Mouse (Mus musculus) kidney, adult 2 months (tissue): Measurements from ENCODE around the gene Tmed2. TPM values are rescaled to one million over a fixed set of nuclear protein-coding genes. Genes with fewer than 3 reads are reported as not detected.

Source experiments
- DNase-seq: peaks from one replicate; pipeline ENCODE4 v3.0.0; 2021
- H3K27ac ChIP-seq: fragments of 200-500 bp; 2 replicates; pipeline ENCODE4 v1.5.1; 2012; ENCODE audit warnings: low read depth, low read length, control low read depth, inconsistent platforms; ENCODE audit not compliant: insufficient read depth
- H3K27me3 ChIP-seq: fragments of 200-500 bp; replicated peaks from 2 replicates; pipeline ENCODE4 v1.6.1; 2012; ENCODE audit warnings: mild to moderate bottlenecking, moderate library complexity, low read length, inconsistent platforms; ENCODE audit not compliant: control insufficient read depth, insufficient read depth
- H3K36me3 ChIP-seq: fragments of 200-500 bp; 2 replicates; pipeline ENCODE4 v1.6.1; 2012; ENCODE audit warnings: mild to moderate bottlenecking, moderate library complexity, low read length, inconsistent platforms; ENCODE audit not compliant: control insufficient read depth, insufficient read depth
- H3K4me1 ChIP-seq: fragments of 200-500 bp; 2 replicates; pipeline ENCODE4 v1.6.1; 2011; ENCODE audit warnings: low read length; ENCODE audit not compliant: control insufficient read depth, insufficient read depth
- H3K4me3 ChIP-seq: fragments of 200-500 bp; 2 replicates; pipeline ENCODE4 v1.5.1; 2011; ENCODE audit warnings: mild to moderate bottlenecking, low read depth, low read length, control low read depth; ENCODE audit not compliant: insufficient read depth
- CTCF ChIP-seq: fragments of 200-500 bp; conservative IDR thresholded peaks from 2 replicates; pipeline ENCODE4 v1.5.1; 2011; ENCODE audit warnings: low read depth, mild to moderate bottlenecking, control low read depth, low read length, moderate library complexity, mixed read lengths; ENCODE audit not compliant: insufficient read depth, insufficient read length
- POLR2A ChIP-seq: fragments of 200-500 bp; IDR thresholded peaks from one replicate; pipeline ENCODE4 v1.6.1; 2011; ENCODE audit warnings: low read depth, low read length, control low read depth
- WGBS: fragments of 180-500 bp; shearing (Covaris S2); methylation state at CpG from one replicate; pipeline ENCODE4 v1.1.7; 2018; 5-methylcytosine and 5-hydroxymethylcytosine counted together
- polyA plus RNA-seq: library from polyadenylated mRNA; depleted of rRNA; stranded (reverse); fragments of >200 nt; gene quantifications from 2 replicates; pipeline ENCODE4 v1.2.3, GENCODE M21; 2012

Tmed2 gene
- polyA plus RNA-seq, 1 experiment, result 97.9 TPM

- TF ChIP-seq CTCF, result no peak
- TF ChIP-seq POLR2A, result no peak
- Histone ChIP-seq H3K4me1 (peaks cover 15% of the 10 kb centered on the region; the same call in 1 of the 2 replicates), H3K36me3 (no peaks in the 10 kb centered on the region; the same call in 1 of the 2 replicates), H3K27ac (peak overlapping the region; percentile 80), H3K27me3 (no peaks in the 10 kb centered on the region), H3K4me3 (no peak overlapping the region)
- 30% methylated on average over 12 of the region's 12 CpGs for WGBS
- DNase-seq, result peak; percentile 92
Measured at GRCm38 (mm10) chr5:124509742-124510237, 30.7 kb upstream of the Tmed2 start.

- no peak for TF ChIP-seq POLR2A
- no peak for TF ChIP-seq CTCF
- no peak overlapping the region for H3K27ac ChIP-seq
- WGBS, result 85% methylated on average over 10 of the region's 10 CpGs
- no peaks in the 10 kb centered on the region for H3K27me3 ChIP-seq
- no peak for DNase-seq
- peaks cover 15% of the 10 kb centered on the region; the same call in 1 of the 2 replicates for H3K4me1 ChIP-seq
- H3K36me3 ChIP-seq, result no peaks in the 10 kb centered on the region; the same call in 1 of the 2 replicates
- H3K4me3 ChIP-seq, result no peak overlapping the region
Measured at GRCm38 (mm10) chr5:124510536-124511050, 29.9 kb upstream of the Tmed2 start.

DNA sequence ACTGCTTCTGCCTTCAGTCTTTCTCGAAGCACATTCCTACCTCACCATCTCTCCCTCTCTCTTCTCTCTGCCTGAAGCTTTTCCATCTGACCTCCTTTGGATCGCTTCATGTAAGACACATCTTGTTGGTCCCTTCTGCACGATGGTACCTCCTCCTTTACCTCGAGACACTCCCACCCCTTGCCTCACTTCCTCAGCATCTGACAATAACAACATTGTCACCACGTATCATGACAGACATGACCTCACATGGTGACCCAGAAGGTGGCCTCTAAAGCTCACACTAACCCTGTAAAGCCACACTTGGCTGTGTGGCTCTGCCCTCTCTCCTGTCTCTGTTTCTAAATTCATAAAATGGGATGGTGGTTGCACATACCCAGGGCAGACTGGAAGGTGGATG is 24.7 kb upstream of the Tmed2 start:
- Histone ChIP-seq H3K27me3 (no peaks in the 10 kb centered on the region), H3K4me1 (no peaks in the 10 kb centered on the region; the same call in 1 of the 2 replicates), H3K4me3 (no peak overlapping the region), H3K36me3 (no peaks in the 10 kb centered on the region; the same call in 1 of the 2 replicates), H3K27ac (no peak overlapping the region)
- WGBS, result 82% methylated on average over 5 of the region's 5 CpGs
- DNase-seq, result no peak
- no peak for TF ChIP-seq POLR2A
- TF ChIP-seq CTCF, result no peak

GRCm38 (mm10) chr5:124518648-124519047 is 21.8 kb upstream of the Tmed2 start:
- no peaks in the 10 kb centered on the region for H3K4me1 ChIP-seq
- TF ChIP-seq CTCF, result no peak
- H3K36me3 ChIP-seq, result no peaks in the 10 kb centered on the region; the same call in 1 of the 2 replicates
- no peak for DNase-seq
- H3K27ac ChIP-seq, result no peak overlapping the region
- WGBS, result 79% methylated on average over 10 of the region's 10 CpGs
- no peaks in the 10 kb centered on the region for H3K27me3 ChIP-seq
- no peak overlapping the region for H3K4me3 ChIP-seq

- no peak for DNase-seq
Measured at GRCm38 (mm10) chr5:124521588-124521987, 18.9 kb upstream of the Tmed2 start.

DNA sequence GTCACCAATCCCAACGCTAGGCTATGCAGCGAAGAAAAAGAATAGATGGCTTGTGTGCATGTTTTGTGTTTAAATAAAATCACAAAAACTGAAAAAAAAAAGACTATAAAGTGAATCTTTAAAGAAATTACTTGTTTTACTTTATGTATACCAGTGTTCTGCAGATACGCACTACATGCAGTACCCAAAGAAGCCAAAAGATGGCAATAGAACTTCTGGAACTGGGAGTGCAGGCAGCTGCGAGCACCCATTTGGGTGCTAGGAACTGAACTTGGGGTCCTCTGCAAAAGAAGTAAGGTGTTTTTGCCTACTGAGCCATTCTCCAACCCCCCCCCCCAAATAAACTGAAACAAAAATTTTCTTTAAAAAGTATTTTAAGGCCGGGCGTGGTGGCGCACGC is 17.5 kb upstream of the Tmed2 start:
- DNase-seq, result no peak
- no peak overlapping the region for H3K27ac ChIP-seq
- H3K36me3 ChIP-seq, result no peaks in the 10 kb centered on the region
- 95% methylated on average over 8 of the region's 8 CpGs for WGBS
- H3K27me3 ChIP-seq, result no peaks in the 10 kb centered on the region
- H3K4me3 ChIP-seq, result no peak overlapping the region
- no peaks in the 10 kb centered on the region for H3K4me1 ChIP-seq
- TF ChIP-seq POLR2A (no peak), CTCF (peak; percentile 30)

More at GRCm38 (mm10) chr5:124521588-124521987, 18.9 kb upstream of the Tmed2 start:
- WGBS, result 75% methylated on average over 4 of the region's 4 CpGs
- Histone ChIP-seq H3K4me3 (no peak overlapping the region), H3K27me3 (no peaks in the 10 kb centered on the region), H3K4me1 (no peaks in the 10 kb centered on the region), H3K36me3 (no peaks in the 10 kb centered on the region), H3K27ac (no peak overlapping the region)
- TF ChIP-seq POLR2A, result no peak
- TF ChIP-seq CTCF, result no peak

GRCm38 (mm10) chr5:124524943-124525342 is 15.6 kb upstream of the Tmed2 start:
- TF ChIP-seq POLR2A (no peak), CTCF (no peak)
- 81% methylated on average over 5 of the region's 5 CpGs for WGBS
- no peak for DNase-seq
- H3K27ac ChIP-seq, result no peak overlapping the region
- no peaks in the 10 kb centered on the region for H3K27me3 ChIP-seq
- no peaks in the 10 kb centered on the region for H3K36me3 ChIP-seq
- peaks cover 6% of the 10 kb centered on the region; the same call in 1 of the 2 replicates for H3K4me1 ChIP-seq
- no peak overlapping the region for H3K4me3 ChIP-seq
